Mouse (Mus musculus) left cerebral cortex, postnatal 14 days (tissue): ENCODE results near the gene Col4a1. TPM values are rescaled to one million over a fixed set of nuclear protein-coding genes. Genes with fewer than 3 reads are reported as not detected.

ENCODE experiments used
- DNase-seq, 2 experiments: peaks; one replicate each; pipeline ENCODE4 v3.0.0; 2021 to 2022; ENCODE audit warnings: low spot score in 2 of 2, mixed read lengths in 1 of 2
- intact Hi-C: fragments of 180-260 bp; cut with DNase I; formaldehyde crosslinking; loops from one replicate; pipeline ENCODE4 v1.15.1; 2025
- total RNA-seq, 2 experiments: library from RNA; stranded (reverse); gene quantifications; 2 replicates each; pipeline ENCODE4 v1.2.3; 2021

Col4a1 gene
- total RNA-seq, 2 experiments from 2014 or later: 108 to 118 TPM

DNA sequence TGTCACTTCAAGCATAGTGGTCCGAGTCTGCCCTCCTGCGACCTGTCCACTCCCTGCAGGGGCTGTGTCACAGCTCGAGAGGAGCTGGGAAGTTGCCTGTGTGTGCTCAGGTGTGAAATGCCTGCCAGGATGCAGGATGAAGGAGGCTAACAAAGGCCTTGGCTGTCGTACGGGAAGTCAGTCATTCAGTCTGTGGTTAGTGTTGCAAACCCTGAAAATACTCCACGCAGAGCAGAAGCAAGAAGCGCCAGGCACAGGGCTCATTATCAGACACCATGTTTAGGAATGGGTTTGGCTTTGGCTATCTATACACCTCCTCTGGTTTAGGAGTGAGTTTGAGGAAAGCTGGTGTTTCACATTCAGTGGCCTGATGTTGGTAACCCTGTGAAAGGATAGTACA is 114.0 kb downstream of the Col4a1 start:
- intact Hi-C loops: no loop called here
- no peak for DNase-seq

- DNase-seq: no peak
- intact Hi-C loops: no loop called here
These were observed 114.6 kb downstream of the Col4a1 start for GRCm38 (mm10) chr8:11197988-11198387.

DNA sequence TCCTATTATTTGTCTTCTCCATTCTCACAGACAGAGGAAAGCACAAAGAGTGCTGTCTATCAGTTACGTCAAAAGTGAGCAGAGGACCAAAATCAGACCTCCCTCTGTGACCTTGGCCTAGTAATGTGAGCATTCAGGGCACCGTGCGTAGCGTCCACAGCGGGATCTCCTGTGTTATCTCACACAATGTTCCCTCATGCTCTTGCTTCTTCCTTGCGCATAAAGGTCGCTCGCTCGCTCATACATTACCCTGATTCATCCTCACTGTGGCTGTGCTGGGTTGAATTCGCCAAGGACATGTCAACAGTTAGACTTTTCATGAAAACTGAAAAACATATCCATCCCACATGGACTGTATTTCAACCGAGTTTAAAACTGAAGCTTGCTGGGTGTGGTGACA is 115.4 kb downstream of the Col4a1 start:
- intact Hi-C loops: no loop called here

DNA sequence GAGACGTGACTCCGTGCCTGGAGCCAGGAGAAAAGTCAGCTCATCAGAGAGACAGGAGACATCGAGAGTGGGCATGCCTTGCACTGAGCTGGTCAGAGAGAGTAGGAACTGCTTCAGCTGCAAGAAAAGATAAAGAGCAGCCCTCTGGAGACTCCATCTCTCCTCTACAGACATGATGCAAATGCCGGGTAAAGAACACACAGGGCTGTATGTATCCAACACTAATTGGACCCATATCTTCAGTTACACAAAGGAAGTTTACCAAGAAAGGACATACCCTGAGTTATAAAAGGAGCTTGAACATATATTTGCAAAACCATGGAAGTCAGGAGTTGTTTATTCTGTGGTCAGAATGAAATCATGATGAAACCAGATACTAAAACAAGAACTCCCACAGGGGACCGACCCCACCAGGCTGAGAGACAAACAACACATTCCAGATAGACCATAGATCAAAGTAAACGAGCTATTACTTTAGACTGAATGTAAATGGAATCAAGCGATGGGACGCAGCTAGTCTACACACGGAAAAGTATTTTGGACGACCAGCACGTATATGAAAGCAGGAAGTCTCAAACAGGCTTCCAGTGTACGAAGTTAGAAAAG is 119.8 kb downstream of the Col4a1 start:
- DNase-seq: no peak
- intact Hi-C loops: no loop called here

More for the DNA sequence above, 115.4 kb downstream of the Col4a1 start:
- no peak for DNase-seq

DNA sequence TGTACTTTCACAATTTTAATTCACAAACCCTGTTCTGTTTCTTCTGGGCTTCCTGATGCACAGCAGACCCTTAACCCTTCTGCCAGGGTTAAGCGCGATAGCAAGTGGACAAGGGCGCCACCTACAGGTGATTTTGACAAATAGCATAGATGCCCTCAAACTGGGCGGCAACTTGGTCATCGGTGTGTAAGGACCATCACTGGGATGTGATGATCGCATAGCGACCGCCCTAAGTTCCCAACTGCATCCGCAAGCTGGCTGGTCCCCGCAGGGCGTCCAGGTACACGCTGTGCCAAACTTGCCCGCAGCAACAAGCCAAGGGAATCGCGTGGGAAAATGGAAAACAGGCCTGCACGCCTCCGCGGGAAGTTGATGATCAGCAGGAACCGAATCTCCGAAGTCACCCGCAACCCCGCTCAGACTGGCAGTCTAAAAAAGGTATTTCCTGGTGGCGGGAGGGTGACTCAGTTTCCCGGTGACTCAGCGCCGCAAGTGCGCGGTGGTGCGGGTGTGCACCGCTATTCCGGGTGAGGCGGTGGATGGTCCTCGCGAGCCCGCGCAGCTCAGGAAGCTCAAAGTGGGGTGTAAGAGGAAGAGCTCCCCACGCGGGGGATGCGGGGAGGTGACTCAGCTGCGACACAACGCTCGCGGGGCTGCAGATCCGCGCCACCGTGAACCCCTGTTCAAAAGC is 124.9 kb downstream of the Col4a1 start:
- intact Hi-C loops: loop anchor here (5.0 kb wide), 2 partner anchors 175 to 615 kb away; no protein-coding TSS in a partner anchor

DNA sequence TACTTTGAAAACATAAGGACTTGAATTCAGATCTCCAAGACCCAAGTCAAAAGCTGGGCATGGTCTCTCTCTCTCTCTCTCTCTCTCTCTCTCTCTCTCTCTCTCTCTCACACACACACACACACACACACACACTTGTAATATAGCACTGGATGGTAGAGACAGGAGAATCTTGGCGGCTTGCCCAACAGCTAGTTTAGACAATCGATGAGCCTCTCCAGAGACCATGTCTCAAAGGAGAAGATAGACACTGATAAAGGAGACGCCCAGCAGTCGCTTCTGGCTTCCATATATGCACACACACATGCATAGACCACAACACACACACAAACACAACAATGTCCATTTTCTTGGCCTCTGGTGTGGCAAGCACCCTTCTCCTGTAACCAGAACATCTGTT is 126.2 kb downstream of the Col4a1 start:
- intact Hi-C loops: loop anchor here (5.0 kb wide), 2 partner anchors 174 to 614 kb away; no protein-coding TSS in a partner anchor
- peak in 1 of 2 experiments; percentile 25 for DNase-seq

More for the DNA sequence above, 124.9 kb downstream of the Col4a1 start:
- peak; percentile 57 to 71 for DNase-seq

- no peak for DNase-seq
- intact Hi-C loops: loop anchor here (5.0 kb wide), 2 partner anchors 173 to 613 kb away; no protein-coding TSS in a partner anchor
These were observed 127.0 kb downstream of the Col4a1 start for GRCm38 (mm10) chr8:11185672-11186071.

- intact Hi-C loops: no loop called here
- no peak for DNase-seq
These were observed 129.0 kb downstream of the Col4a1 start for GRCm38 (mm10) chr8:11183611-11184031.

DNA sequence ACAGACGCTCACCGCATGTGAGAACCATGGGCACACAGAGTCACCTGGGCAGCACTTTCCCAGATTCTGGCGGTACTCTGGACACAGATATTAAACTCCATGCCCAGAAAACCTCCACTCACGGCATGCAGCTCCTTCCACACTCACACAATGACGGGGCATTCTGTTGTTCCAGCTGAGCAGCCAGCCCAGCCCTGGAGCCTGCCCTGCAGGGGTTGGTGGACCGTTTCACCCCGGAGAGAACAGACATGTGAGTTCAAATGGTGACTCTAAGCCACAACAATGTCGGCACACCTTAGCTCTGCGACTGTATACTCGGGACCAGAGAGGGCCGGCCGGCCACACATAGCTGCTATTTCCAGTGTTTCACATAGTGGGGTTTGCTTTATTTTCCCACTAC is 130.0 kb downstream of the Col4a1 start:
- intact Hi-C loops: no loop called here
- no peak for DNase-seq

- no peak for DNase-seq
- intact Hi-C loops: no loop called here
These were observed 130.5 kb downstream of the Col4a1 start for GRCm38 (mm10) chr8:11182148-11182484.

GRCm38 (mm10) chr8:11181420-11182147 is 131.0 kb downstream of the Col4a1 start:
- DNase-seq: no peak
- intact Hi-C loops: no loop called here

DNA sequence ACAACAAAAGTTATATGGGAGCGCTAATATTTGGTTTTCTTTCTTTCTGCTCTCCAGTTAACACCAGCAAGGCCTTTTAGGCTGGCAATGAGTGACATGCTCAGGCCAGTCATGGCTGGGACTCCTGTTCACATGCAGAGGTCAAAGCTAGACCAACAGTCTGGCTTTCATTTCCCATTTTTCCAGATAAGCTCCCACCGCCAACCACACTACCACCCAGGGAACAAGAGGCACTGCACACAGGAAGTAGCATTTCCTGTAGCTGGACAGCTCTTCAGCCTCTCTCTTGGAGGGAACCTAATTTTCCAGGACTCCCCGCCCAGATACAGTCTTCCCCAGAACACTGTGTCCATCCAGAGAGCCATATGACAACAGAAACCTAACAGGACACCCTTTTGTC is 132.8 kb downstream of the Col4a1 start:
- DNase-seq: no peak
- intact Hi-C loops: loop anchor here (5.0 kb wide), 1 partner anchor 763 kb away; no protein-coding TSS in a partner anchor

- no peak for DNase-seq
- intact Hi-C loops: loop anchor here (5.0 kb wide), 1 partner anchor 759 kb away; no protein-coding TSS in a partner anchor
These were observed 136.2 kb downstream of the Col4a1 start for GRCm38 (mm10) chr8:11176393-11176792.

GRCm38 (mm10) chr8:11173284-11174191 is 139.1 kb downstream of the Col4a1 start:
- DNase-seq: peak in 1 of 2 experiments; percentile 42

GRCm38 (mm10) chr8:11171526-11171925 is 141.1 kb downstream of the Col4a1 start:
- no peak for DNase-seq
- intact Hi-C loops: loop anchor here (5.0 kb wide), 3 partner anchors 159 to 734 kb away; no protein-coding TSS in a partner anchor

More at GRCm38 (mm10) chr8:11173284-11174191, 139.1 kb downstream of the Col4a1 start:
- intact Hi-C loops: loop anchor here (5.0 kb wide), 3 partner anchors 161 to 736 kb away; no protein-coding TSS in a partner anchor

DNA sequence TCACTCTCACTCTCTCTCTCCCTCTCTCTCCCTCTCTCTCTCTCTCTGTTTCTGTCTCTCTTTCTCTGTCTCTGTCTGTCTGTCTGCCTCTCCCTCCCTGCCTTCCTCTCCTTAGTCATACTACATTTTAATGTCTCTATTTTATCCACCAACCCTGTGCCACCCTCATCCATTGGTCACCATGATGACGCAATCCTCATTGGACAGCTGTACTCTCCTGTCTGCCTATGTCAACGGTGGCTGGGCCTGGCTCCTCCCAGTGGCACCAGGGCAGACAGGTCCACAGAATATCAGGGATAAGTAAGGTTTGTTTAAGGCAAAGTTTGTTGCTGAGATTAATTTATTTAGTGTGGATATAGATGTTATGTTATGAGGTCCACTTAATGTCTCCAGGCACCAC is 143.2 kb downstream of the Col4a1 start:
- intact Hi-C loops: no loop called here
- DNase-seq: no peak

- intact Hi-C loops: no loop called here
- DNase-seq: no peak
These were observed 143.8 kb downstream of the Col4a1 start for GRCm38 (mm10) chr8:11168780-11169179.

GRCm38 (mm10) chr8:11167955-11168354 is 144.7 kb downstream of the Col4a1 start:
- intact Hi-C loops: no loop called here
- no peak for DNase-seq

- intact Hi-C loops: no loop called here
- DNase-seq: no peak
These were observed 147.0 kb downstream of the Col4a1 start for GRCm38 (mm10) chr8:11165592-11165991.
